Mouse (Mus musculus): ENCODE measurements around the gene Tex26.

- no peak for TF ChIP-seq CTCF (IDR thresholded peaks at IDR 0.05; ENCODE audit: extremely low read depth, insufficient read depth, insufficient read length, insufficient replicate concordance)
- TF ChIP-seq POLR2A (IDR thresholded peaks at IDR 0.05; ENCODE audit: low read depth, low read length) = no peak
These were observed 22.6 kb downstream of the Tex26 start for GRCm38 (mm10) chr5:149462071-149462470.
